Mouse (Mus musculus) hindbrain, embryonic 15.5 days (tissue): ENCODE data around the gene Vwa5b1. TPM values are rescaled to one million over a fixed set of nuclear protein-coding genes. Genes with fewer than 3 reads are reported as not detected.

ENCODE experiments used
- ATAC-seq: fragments of 200-750 bp; cut with Nextera tagmentation; 2 replicates; pipeline ENCODE4 v1.8.0; 2017; ENCODE audit warnings: low read depth, moderate number of reproducible peaks, moderate TSS enrichment; ENCODE audit not compliant: low FRiP score
- H3K27ac ChIP-seq: fragments of 300-500 bp; sonication (generic); replicated peaks from 2 replicates; pipeline ENCODE4 v1.5.1; 2015; ENCODE audit warnings: mild to moderate bottlenecking, inconsistent platforms
- H3K27me3 ChIP-seq: fragments of 300-500 bp; sonication (generic); 2 replicates; pipeline ENCODE4 v1.6.1; 2015; ENCODE audit warnings: control low read depth, inconsistent platforms
- H3K36me3 ChIP-seq: fragments of 300-500 bp; sonication (generic); 2 replicates; pipeline ENCODE4 v1.6.1; 2015; ENCODE audit warnings: control low read depth, inconsistent platforms
- H3K4me1 ChIP-seq: fragments of 300-500 bp; sonication (generic); replicated peaks from 2 replicates; pipeline ENCODE4 v1.6.1; 2015; ENCODE audit warnings: control low read depth, inconsistent platforms
- H3K4me2 ChIP-seq: fragments of 300-500 bp; sonication (generic); 2 replicates; pipeline ENCODE4 v1.6.1; 2015; ENCODE audit warnings: moderate library complexity, mild to moderate bottlenecking, inconsistent platforms
- H3K4me3 ChIP-seq: fragments of 300-500 bp; sonication (generic); 2 replicates; pipeline ENCODE4 v1.5.1; 2015; ENCODE audit warnings: mild to moderate bottlenecking, inconsistent platforms
- H3K9ac ChIP-seq: fragments of 300-500 bp; sonication (generic); 2 replicates; pipeline ENCODE4 v1.6.1; 2015; ENCODE audit warnings: inconsistent platforms
- H3K9me3 ChIP-seq: fragments of 300-500 bp; sonication (generic); 2 replicates; pipeline ENCODE4 v1.6.1; 2016; ENCODE audit warnings: control low read depth, inconsistent platforms
- WGBS: fragments of 180-500 bp; shearing (Covaris S2); methylation state at CpG from one replicate; pipeline ENCODE4 v1.1.7; 2015; 5-methylcytosine and 5-hydroxymethylcytosine counted together
- polyA plus RNA-seq: library from polyadenylated mRNA; unstranded; fragments of >200 nt; fragmentation: Nextera tagmentation; extraction: Ambion mirVana; gene quantifications from 2 replicates; pipeline ENCODE4 v1.2.1, GENCODE M21; 2015

The Vwa5b1 gene
- polyA plus RNA-seq, 1 experiment from 2014 or later: 2.0 TPM

GRCm38 (mm10) chr4:138548124-138548561, 87.5 kb downstream of the Vwa5b1 start:
- Histone ChIP-seq H3K4me1 (peaks cover 27% of the 10 kb centered on the region), H3K9ac (no peak overlapping the region), H3K36me3 (no peaks in the 10 kb centered on the region), H3K9me3 (no peaks in the 10 kb centered on the region), H3K4me3 (no peak overlapping the region), H3K27ac (peak overlapping the region; percentile 66), H3K4me2 (peak overlapping the region; percentile 22), H3K27me3 (no peaks in the 10 kb centered on the region; the same call in 1 of the 2 replicates)
- ATAC-seq: peak; percentile 28; the same call in 1 of the 2 replicates
- WGBS: 8% methylated on average over 10 of the region's 10 CpGs

DNA sequence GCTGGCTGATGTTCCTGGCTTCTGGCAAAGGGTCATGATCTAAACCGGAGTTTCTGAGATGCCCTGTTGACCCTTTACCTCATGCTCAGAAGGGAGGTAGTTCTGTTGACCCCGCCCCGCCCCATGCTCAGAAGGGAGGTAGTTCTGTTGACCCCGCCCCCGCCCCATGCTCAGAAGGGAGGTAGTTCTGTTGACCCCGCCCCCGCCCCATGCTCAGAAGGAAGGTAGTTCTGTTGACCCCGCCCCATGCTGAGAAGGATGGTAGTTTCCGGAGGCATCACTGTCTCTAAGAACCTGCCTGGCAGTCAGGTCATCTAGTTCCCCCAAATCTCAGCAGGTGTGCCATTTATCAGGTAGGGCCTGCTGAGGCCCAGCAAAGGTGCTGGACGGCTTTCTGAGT, 88.1 kb downstream of the Vwa5b1 start:
- Histone ChIP-seq H3K4me3 (no peak overlapping the region), H3K9ac (no peak overlapping the region), H3K27ac (peak overlapping the region; percentile 66; the same call in 1 of the 2 replicates), H3K4me2 (peak overlapping the region; percentile 22; the same call in 1 of the 2 replicates), H3K9me3 (no peaks in the 10 kb centered on the region), H3K36me3 (no peaks in the 10 kb centered on the region), H3K4me1 (peaks cover 28% of the 10 kb centered on the region), H3K27me3 (no peaks in the 10 kb centered on the region; the same call in 1 of the 2 replicates)
- ATAC-seq: no peak
- 12% methylated on average over 10 of the region's 10 CpGs for WGBS

DNA sequence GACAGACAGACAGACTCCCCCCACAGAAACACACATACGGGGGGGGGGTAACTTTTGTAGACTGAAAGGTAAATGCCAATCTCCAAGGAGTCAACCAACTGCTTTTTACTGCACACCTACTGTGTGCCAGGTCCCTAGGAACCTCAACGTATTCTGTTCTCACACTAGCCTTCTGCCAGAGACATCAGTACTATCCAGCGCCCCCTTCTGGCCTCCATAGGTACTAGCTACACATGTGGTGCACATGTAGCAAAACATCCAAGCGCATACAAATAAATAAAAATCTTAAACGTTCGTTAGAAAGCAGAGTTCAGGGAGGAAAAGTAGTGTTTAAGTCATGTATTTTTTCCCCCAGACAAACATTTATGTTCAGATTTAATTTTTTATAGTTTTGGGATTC, 88.6 kb downstream of the Vwa5b1 start:
- Histone ChIP-seq H3K4me3 (no peak overlapping the region), H3K27me3 (no peaks in the 10 kb centered on the region; the same call in 1 of the 2 replicates), H3K27ac (no peak overlapping the region), H3K4me2 (no peak overlapping the region), H3K9ac (no peak overlapping the region), H3K4me1 (peaks cover 28% of the 10 kb centered on the region), H3K9me3 (no peaks in the 10 kb centered on the region), H3K36me3 (no peaks in the 10 kb centered on the region)
- ATAC-seq: no peak
- WGBS: 61% methylated on average over 6 of the region's 6 CpGs

- no peak overlapping the region for H3K27ac ChIP-seq
- 63% methylated on average over 11 of the region's 11 CpGs for WGBS
- ATAC-seq: no peak
- no peak overlapping the region for H3K4me3 ChIP-seq
- peaks cover 28% of the 10 kb centered on the region for H3K4me1 ChIP-seq
- no peaks in the 10 kb centered on the region for H3K9me3 ChIP-seq
- H3K36me3 ChIP-seq: no peaks in the 10 kb centered on the region
- no peak overlapping the region for H3K9ac ChIP-seq
- no peaks in the 10 kb centered on the region; the same call in 1 of the 2 replicates for H3K27me3 ChIP-seq
- no peak overlapping the region for H3K4me2 ChIP-seq
Measured at GRCm38 (mm10) chr4:138546241-138546640, 89.4 kb downstream of the Vwa5b1 start.

DNA sequence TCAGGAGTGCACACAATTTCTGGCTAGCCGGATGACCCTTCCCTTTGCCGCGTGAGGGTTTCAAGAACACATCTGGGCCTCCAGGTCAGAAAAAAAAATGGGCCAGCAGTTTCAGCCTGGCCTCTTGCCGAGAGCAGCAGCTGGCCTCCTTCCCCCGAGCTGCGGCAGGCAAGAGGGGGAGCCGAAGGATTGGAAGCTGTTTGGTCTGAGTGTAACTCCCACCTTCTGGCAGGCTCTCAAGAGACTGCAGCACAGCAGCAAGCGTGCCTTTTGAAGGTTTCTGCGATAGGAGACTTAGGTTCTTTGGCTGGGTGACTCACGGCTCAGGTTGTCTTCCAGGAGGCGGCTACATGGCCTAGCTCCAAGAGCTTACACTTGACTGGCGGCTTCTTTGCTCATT, 92.5 kb downstream of the Vwa5b1 start:
- H3K4me1 ChIP-seq: peaks cover 23% of the 10 kb centered on the region
- no peak overlapping the region for H3K4me2 ChIP-seq
- H3K4me3 ChIP-seq: no peak overlapping the region
- H3K27ac ChIP-seq: peak overlapping the region; percentile 34
- no peaks in the 10 kb centered on the region for H3K9me3 ChIP-seq
- ATAC-seq: no peak
- no peaks in the 10 kb centered on the region for H3K36me3 ChIP-seq
- WGBS: 42% methylated on average over 11 of the region's 12 CpGs
- no peaks in the 10 kb centered on the region; the same call in 1 of the 2 replicates for H3K27me3 ChIP-seq
- H3K9ac ChIP-seq: no peak overlapping the region

DNA sequence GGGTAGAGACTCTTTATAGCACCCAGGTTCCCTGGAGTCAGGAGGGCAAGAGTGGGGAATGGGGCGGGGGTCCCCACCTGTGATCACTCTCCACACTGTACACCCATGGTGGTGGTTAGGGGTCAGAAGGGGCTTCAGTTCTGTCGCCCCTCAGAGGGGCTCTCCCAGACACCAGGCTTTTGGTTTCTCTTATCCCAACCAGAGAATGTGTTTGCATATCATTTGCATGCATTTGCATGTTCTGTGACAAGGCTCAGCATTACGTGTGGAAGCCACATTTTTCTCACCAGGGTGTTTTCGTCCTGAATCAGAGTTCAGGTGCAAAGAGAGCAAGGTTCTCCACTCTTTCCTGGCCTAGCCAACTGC, 97.6 kb downstream of the Vwa5b1 start:
- H3K36me3 ChIP-seq: no peaks in the 10 kb centered on the region
- 39% methylated on average over 4 of the region's 4 CpGs for WGBS
- H3K4me1 ChIP-seq: peaks cover 23% of the 10 kb centered on the region
- no peak overlapping the region for H3K9ac ChIP-seq
- no peak for ATAC-seq
- peak overlapping the region; percentile 65; the same call in 1 of the 2 replicates for H3K27ac ChIP-seq
- no peaks in the 10 kb centered on the region for H3K9me3 ChIP-seq
- no peak overlapping the region for H3K4me2 ChIP-seq
- H3K4me3 ChIP-seq: no peak overlapping the region
- no peaks in the 10 kb centered on the region for H3K27me3 ChIP-seq

GRCm38 (mm10) chr4:138537210-138538083, 98.2 kb downstream of the Vwa5b1 start:
- Histone ChIP-seq H3K27ac (peak overlapping the region; percentile 65), H3K9ac (no peak overlapping the region), H3K4me2 (no peak overlapping the region), H3K27me3 (no peaks in the 10 kb centered on the region), H3K4me3 (no peak overlapping the region), H3K4me1 (peaks cover 22% of the 10 kb centered on the region), H3K9me3 (no peaks in the 10 kb centered on the region), H3K36me3 (no peaks in the 10 kb centered on the region)
- WGBS: 23% methylated on average over 10 of the region's 10 CpGs
- ATAC-seq: peak; percentile 86

- H3K27me3 ChIP-seq: no peaks in the 10 kb centered on the region
- no peaks in the 10 kb centered on the region for H3K9me3 ChIP-seq
- no peak for ATAC-seq
- H3K9ac ChIP-seq: no peak overlapping the region
- WGBS: 73% methylated on average over 12 of the region's 12 CpGs
- H3K4me1 ChIP-seq: peaks cover 22% of the 10 kb centered on the region
- no peak overlapping the region for H3K4me3 ChIP-seq
- no peak overlapping the region for H3K4me2 ChIP-seq
- H3K27ac ChIP-seq: no peak overlapping the region
- H3K36me3 ChIP-seq: no peaks in the 10 kb centered on the region
Measured at GRCm38 (mm10) chr4:138535610-138536009, 100.1 kb downstream of the Vwa5b1 start.

- no peak for ATAC-seq
- no peaks in the 10 kb centered on the region for H3K9me3 ChIP-seq
- 94% methylated on average over 2 of the region's 2 CpGs for WGBS
- peaks cover 22% of the 10 kb centered on the region for H3K4me1 ChIP-seq
- no peak overlapping the region for H3K27ac ChIP-seq
- no peaks in the 10 kb centered on the region for H3K36me3 ChIP-seq
- no peak overlapping the region for H3K9ac ChIP-seq
- no peak overlapping the region for H3K4me2 ChIP-seq
- no peaks in the 10 kb centered on the region for H3K27me3 ChIP-seq
- no peak overlapping the region for H3K4me3 ChIP-seq
Measured at GRCm38 (mm10) chr4:138533877-138534276, 101.8 kb downstream of the Vwa5b1 start.

- H3K27me3 ChIP-seq: no peaks in the 10 kb centered on the region
- H3K4me1 ChIP-seq: peaks cover 4% of the 10 kb centered on the region; the same call in 1 of the 2 replicates
- H3K4me2 ChIP-seq: no peak overlapping the region
- ATAC-seq: no peak
- WGBS: 92% methylated on average over 2 of the region's 2 CpGs
- H3K9me3 ChIP-seq: no peaks in the 10 kb centered on the region
- H3K9ac ChIP-seq: no peak overlapping the region
- no peak overlapping the region for H3K4me3 ChIP-seq
- no peaks in the 10 kb centered on the region for H3K36me3 ChIP-seq
- H3K27ac ChIP-seq: no peak overlapping the region
Measured at GRCm38 (mm10) chr4:138531761-138532160, 103.9 kb downstream of the Vwa5b1 start.

GRCm38 (mm10) chr4:138530011-138530410, 105.7 kb downstream of the Vwa5b1 start:
- Histone ChIP-seq H3K36me3 (no peaks in the 10 kb centered on the region), H3K4me2 (no peak overlapping the region), H3K9me3 (no peaks in the 10 kb centered on the region), H3K4me3 (no peak overlapping the region), H3K9ac (no peak overlapping the region), H3K4me1 (no peaks in the 10 kb centered on the region), H3K27me3 (no peaks in the 10 kb centered on the region), H3K27ac (no peak overlapping the region)
- 86% methylated on average over 6 of the region's 6 CpGs for WGBS
- no peak for ATAC-seq

DNA sequence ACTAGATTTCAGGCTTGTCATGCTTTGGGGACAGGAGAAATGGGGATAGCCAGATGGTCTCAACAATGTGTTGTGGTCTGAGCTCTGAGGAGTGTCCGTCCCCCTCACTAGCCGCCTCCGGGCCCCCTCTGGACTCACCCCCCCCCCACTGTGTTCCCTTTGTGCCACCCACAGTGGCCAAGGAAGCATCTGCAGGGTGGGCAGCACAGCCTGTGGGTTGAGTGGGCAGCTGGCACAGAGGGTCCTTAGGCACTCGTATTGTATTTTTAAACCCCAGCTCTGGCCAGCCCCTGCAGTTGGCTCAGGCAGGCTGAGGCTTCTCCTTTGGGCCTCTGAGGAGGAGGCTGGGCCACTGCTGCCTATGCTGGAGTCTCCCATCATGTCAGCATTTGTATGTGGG, 110.0 kb downstream of the Vwa5b1 start:
- 40% methylated on average over 4 of the region's 4 CpGs for WGBS
- Histone ChIP-seq H3K27me3 (no peaks in the 10 kb centered on the region), H3K9ac (no peak overlapping the region), H3K4me2 (no peak overlapping the region), H3K36me3 (no peaks in the 10 kb centered on the region), H3K9me3 (no peaks in the 10 kb centered on the region), H3K4me3 (no peak overlapping the region), H3K27ac (no peak overlapping the region), H3K4me1 (peaks cover 19% of the 10 kb centered on the region)
- no peak for ATAC-seq
